Mouse (Mus musculus) stomach, postnatal 0 days (tissue): ENCODE measurements around the gene Bphl.
"Not testable (repeated sequence)": the region's sequence is repeated elsewhere in the genome, so short reads cannot be mapped to it uniquely, and the experiment has no call there.

Source experiments
- CTCF ChIP-seq: IDR thresholded peaks from 2 replicates; pipeline ENCODE4 v1.5.1; 2016; ENCODE audit warnings: antibody characterized with exemption, low read depth, mild to moderate bottlenecking, moderate library complexity
- EP300 ChIP-seq: optimal IDR thresholded peaks from 2 replicates; pipeline ENCODE3; 2016; ENCODE audit warnings: antibody characterized with exemption

DNA sequence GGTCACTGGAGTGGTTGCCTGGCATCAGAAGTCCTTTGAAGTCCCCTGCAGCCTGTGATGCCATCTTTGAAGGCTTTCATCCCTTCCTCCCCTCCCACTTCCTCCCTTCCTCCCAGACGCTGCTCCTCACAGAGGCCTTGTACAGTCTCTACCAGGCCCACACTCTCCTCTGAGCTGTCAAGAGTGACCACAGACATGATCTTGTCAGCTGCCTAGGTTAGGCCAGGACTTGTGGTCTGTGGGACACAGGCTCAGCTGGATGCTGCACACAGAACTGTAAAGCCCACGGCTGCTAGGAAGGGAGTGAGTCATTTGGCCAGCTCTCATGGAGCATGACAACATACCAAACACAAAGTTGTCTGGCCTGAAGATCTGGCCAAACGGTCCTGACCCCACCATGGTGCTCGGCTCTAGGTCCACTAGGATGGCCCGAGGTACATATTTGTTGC is 50.8 kb downstream of the Bphl start:
- TF ChIP-seq CTCF, EP300: not testable (repeated sequence)
